Mouse (Mus musculus): ENCODE measurements at regions not wholly inside any gene's neighbourhood (a gene's known extent, or its start where the extent isn't known, plus 50 kb on each side); places are given as distances from the start of the nearest gene placed in this dataset.
A peak's percentile ranks its signal among the peaks of the same experiment; 100 is the strongest.

- ATAC-seq (peak; percentile 65), DNase-seq (ENCODE audit: low spot score) (peak; percentile 50)
- no peaks in the 10 kb centered on the region for H3K4me1 ChIP-seq (ENCODE audit: control insufficient read depth, insufficient read depth, low read length)
- H3K27me3 ChIP-seq (replicated peaks; ENCODE audit: control insufficient read depth, insufficient read depth, low read length): no peaks in the 10 kb centered on the region
- H3K36me3 ChIP-seq (ENCODE audit: control insufficient read depth, insufficient read depth, low read length): no peaks in the 10 kb centered on the region
- no peak overlapping the region for H3K27ac ChIP-seq (ENCODE audit: low read depth, low read length)
- no peak overlapping the region for H3K4me2 ChIP-seq (ENCODE audit: low read length)
- no peak overlapping the region for H3K4me3 ChIP-seq (ENCODE audit: low read depth, low read length)
- no peaks in the 10 kb centered on the region for H3K9me3 ChIP-seq (replicated peaks; ENCODE audit: control insufficient read depth, low read length)
- H3K9ac ChIP-seq (ENCODE audit: low read length): no peak overlapping the region
Measured at GRCm38 (mm10) chrX:46538717-46539116, 209.9 kb downstream of the Actrt1 start.
